32 mouse cellular contexts compared by ENCODE assay signal in the genomic region with DNA sequence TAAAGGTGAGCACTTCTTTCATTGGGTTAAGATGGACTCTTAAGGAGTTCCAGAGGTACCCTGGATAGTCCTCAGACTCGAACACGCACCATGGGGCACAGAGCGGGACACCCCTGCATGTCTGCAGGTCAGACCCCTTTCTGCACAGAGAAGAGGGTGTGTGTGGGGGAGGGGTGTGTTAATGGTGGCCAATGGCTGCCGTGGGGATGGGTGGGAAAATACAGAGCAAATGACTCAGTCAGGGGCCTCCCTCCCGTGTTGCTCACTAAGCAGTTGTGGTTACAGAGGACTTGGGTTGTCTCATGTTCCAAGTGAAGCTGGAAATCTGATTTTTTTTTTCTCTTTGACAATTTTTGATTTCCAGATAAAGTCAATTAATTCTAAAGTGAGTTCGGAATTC. TPM values are rescaled to one million over a fixed set of nuclear protein-coding genes. Genes with fewer than 3 reads are reported as not detected.
"Had no signal": no experiment of that assay in that cellular context is flagged by ENCODE, and none has a peak within 500 bp of the region (broad histone marks: within the 10 kb centered on the region; RNA-seq: fewer than 3 reads in every experiment).

No protein-coding gene starts in this region.

- H3K4me2 ChIP-seq: limb, embryonic 12.5 days; limb, embryonic 15.5 days; liver, embryonic 11.5 days; lung, embryonic 15.5 days; midbrain, embryonic 13.5 days; neural tube, embryonic 13.5 days had no signal

- H3K36me3 ChIP-seq: limb, embryonic 12.5 days; limb, embryonic 15.5 days; lung, embryonic 15.5 days; midbrain, embryonic 10.5 days; midbrain, embryonic 13.5 days; neural tube, embryonic 13.5 days had no signal

- H3K9me3 ChIP-seq: limb, embryonic 12.5 days; limb, embryonic 15.5 days; lung, embryonic 15.5 days; megakaryocyte, embryonic 14.5 days; midbrain, embryonic 10.5 days; midbrain, embryonic 13.5 days; neural tube, embryonic 13.5 days had no signal

- H3K9ac ChIP-seq: limb, embryonic 12.5 days; limb, embryonic 15.5 days; liver, embryonic 14.5 days; liver, postnatal 0 days; lung, embryonic 15.5 days; midbrain, embryonic 13.5 days; neural tube, embryonic 13.5 days had no signal

- H3K4me3 ChIP-seq: layer of hippocampus, adult 2 months; limb, embryonic 12.5 days; limb, embryonic 15.5 days; lung, embryonic 15.5 days; megakaryocyte, embryonic 14.5 days; midbrain, embryonic 10.5 days; midbrain, embryonic 13.5 days; neural tube, embryonic 13.5 days had no signal

- ATAC-seq: liver, postnatal 0 days; midbrain, embryonic 13.5 days had no signal

- H3K27ac ChIP-seq: kidney, postnatal 0 days; layer of hippocampus, adult 2 months; limb, embryonic 12.5 days; limb, embryonic 15.5 days; liver, embryonic 14.5 days; lung, embryonic 15.5 days; midbrain, embryonic 10.5 days; midbrain, embryonic 13.5 days; neural tube, embryonic 13.5 days had no signal

- DNase-seq: kidney, adult 2 months; kidney, postnatal 25 days; layer of hippocampus, adult 9-11 months; left cerebral cortex, postnatal 4 days; liver, postnatal 0 days; lung, postnatal 10 days; lung, postnatal 36 days; retina, postnatal 1 day; right cerebral cortex, postnatal 25 days; spleen, adult 18-20 months; thymus, adult 18-20 months; thymus, postnatal 36 days had no signal

- H3K27me3 ChIP-seq: limb, embryonic 15.5 days; lung, embryonic 15.5 days had no signal

RNA-seq across cellular contexts. Expression of a gene that starts 1.6 kb away (rescaled TPM):
- total RNA-seq: layer of hippocampus, adult 2 months; layer of hippocampus, postnatal 25 days; left cerebral cortex, adult 18-20 months; left cerebral cortex, postnatal 4 days; midbrain, postnatal 0 days; neutrophil, adult 5-6 weeks had no signal
- polyA plus RNA-seq: kidney, adult 2 months; kidney, embryonic 14.5 days; kidney, postnatal 0 days; large intestine, adult 2 months; limb, embryonic 12.5 days; limb, embryonic 15.5 days; liver, embryonic 11.5 days; liver, embryonic 14.5 days; liver, postnatal 0 days; lung, embryonic 15.5 days; midbrain, embryonic 10.5 days; midbrain, embryonic 13.5 days; midbrain, postnatal 0 days; neural tube, embryonic 13.5 days; stomach, embryonic 16.5 days; testis, adult 2 months; urinary bladder, adult 2 months had no signal

RNA-seq across cellular contexts. Expression of a gene that starts 15.1 kb away (rescaled TPM):
- total RNA-seq: layer of hippocampus, adult 2 months; layer of hippocampus, postnatal 25 days; left cerebral cortex, adult 18-20 months; left cerebral cortex, postnatal 4 days; neutrophil, adult 5-6 weeks had no signal
- polyA plus RNA-seq: kidney, adult 2 months; kidney, embryonic 14.5 days; kidney, postnatal 0 days; large intestine, adult 2 months; limb, embryonic 12.5 days; limb, embryonic 15.5 days; liver, embryonic 11.5 days; liver, embryonic 14.5 days; liver, postnatal 0 days; lung, embryonic 15.5 days; midbrain, embryonic 10.5 days; midbrain, embryonic 13.5 days; midbrain, postnatal 0 days; neural tube, embryonic 13.5 days; stomach, embryonic 16.5 days; urinary bladder, adult 2 months had no signal
